Mouse (Mus musculus): ENCODE results near the gene Mob3a.
A peak's percentile ranks its signal among the peaks of the same experiment; 100 is the strongest.

Mob3a gene

GRCm38 (mm10) chr10:80677942-80678436 is 23.8 kb downstream of the Mob3a start, which contains the start of gene Mknk2:
Mknk2 (minus strand) TSS chr10:80678112.
- DNase-seq (ENCODE audit: low spot score in 2 of 2) = peak; percentile 84 to 94

GRCm38 (mm10) chr10:80677128-80677875 is 24.5 kb downstream of the Mob3a start:
- no peak for DNase-seq (ENCODE audit: low spot score in 2 of 2)

- DNase-seq (ENCODE audit: low spot score in 2 of 2) = peak; percentile 95 to 99
Observed at GRCm38 (mm10) chr10:80676198-80676928, 25.4 kb downstream of the Mob3a start.

- no peak for DNase-seq (ENCODE audit: low spot score in 2 of 2)
Observed at GRCm38 (mm10) chr10:80675405-80676197, 26.2 kb downstream of the Mob3a start.

GRCm38 (mm10) chr10:80674851-80675404 is 26.8 kb downstream of the Mob3a start:
- no peak for DNase-seq (ENCODE audit: low spot score in 2 of 2)

GRCm38 (mm10) chr10:80674161-80674711 is 27.5 kb downstream of the Mob3a start:
- DNase-seq (ENCODE audit: low spot score in 2 of 2) = peak in 1 of 2 experiments; percentile 60

- no peak for DNase-seq (ENCODE audit: low spot score in 2 of 2)
Observed at GRCm38 (mm10) chr10:80673690-80674089, 28.1 kb downstream of the Mob3a start.

- no peak for DNase-seq (ENCODE audit: low spot score in 2 of 2)
Observed at GRCm38 (mm10) chr10:80671936-80672690, 29.7 kb downstream of the Mob3a start.

GRCm38 (mm10) chr10:80671251-80671650 is 30.5 kb downstream of the Mob3a start:
- no peak for DNase-seq (ENCODE audit: low spot score in 2 of 2)

GRCm38 (mm10) chr10:80670531-80670930 is 31.2 kb downstream of the Mob3a start:
- no peak for DNase-seq (ENCODE audit: low spot score in 2 of 2)

GRCm38 (mm10) chr10:80669737-80670485 is 31.9 kb downstream of the Mob3a start:
- peak in 1 of 2 experiments; percentile 76 for DNase-seq (ENCODE audit: low spot score in 2 of 2)

GRCm38 (mm10) chr10:80669018-80669417 is 32.8 kb downstream of the Mob3a start:
- no peak for DNase-seq (ENCODE audit: low spot score in 2 of 2)

- DNase-seq (ENCODE audit: low spot score in 2 of 2) = peak in 1 of 2 experiments; percentile 71
Observed at GRCm38 (mm10) chr10:80668614-80669013, 33.2 kb downstream of the Mob3a start.

- no peak for DNase-seq (ENCODE audit: low spot score in 2 of 2)
Observed at GRCm38 (mm10) chr10:80666837-80667412, 34.9 kb downstream of the Mob3a start.

GRCm38 (mm10) chr10:80665981-80666733 is 35.6 kb downstream of the Mob3a start:
- no peak for DNase-seq (ENCODE audit: low spot score in 2 of 2)

GRCm38 (mm10) chr10:80665459-80665858 is 36.3 kb downstream of the Mob3a start:
- peak in 1 of 2 experiments; percentile 53 for DNase-seq (ENCODE audit: low spot score in 2 of 2)

- DNase-seq (ENCODE audit: low spot score in 2 of 2) = peak in 1 of 2 experiments; percentile 74
Observed at GRCm38 (mm10) chr10:80665016-80665380, 36.8 kb downstream of the Mob3a start.

GRCm38 (mm10) chr10:80664197-80665015 is 37.4 kb downstream of the Mob3a start:
- peak; percentile 85 to 94 for DNase-seq (ENCODE audit: low spot score in 2 of 2)
